Mouse (Mus musculus) regulatory T cell (primary cell): ENCODE measurements at regions not wholly inside any gene's neighbourhood (a gene's known extent, or its start where the extent isn't known, plus 50 kb on each side); places are given as distances from the start of the nearest gene placed in this dataset.

ENCODE experiments used
- in situ Hi-C: fragments of 300-600 bp; cut with MboI, MseI; formaldehyde crosslinking; loops from one replicate; pipeline ENCODE4 v1.15.1; 2025; ENCODE audit warnings: high pct_unique_total_duplicates

GRCm38 (mm10) chr11:105538421-105539210 is 51.2 kb upstream of the Tanc2 start:
- in situ Hi-C loops, result no loop called here

DNA sequence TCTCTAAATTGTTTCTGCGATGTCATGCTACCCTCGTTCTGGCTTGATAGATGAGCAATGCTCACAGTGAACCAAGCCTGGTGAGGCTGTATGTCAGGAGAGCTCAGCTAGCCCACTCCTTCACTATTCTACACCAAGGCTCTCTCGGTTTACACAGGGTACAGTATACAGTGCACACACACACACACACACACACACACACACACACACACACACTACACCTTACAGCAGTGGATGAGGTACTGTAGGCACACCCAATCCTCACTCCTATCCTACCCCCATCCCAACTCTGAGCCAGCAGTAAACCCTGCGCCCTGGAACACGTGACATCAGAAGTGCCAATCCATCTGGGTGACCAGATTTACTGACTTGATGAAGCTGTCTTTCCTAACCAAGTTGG is 57.2 kb upstream of the Tanc2 start:
- in situ Hi-C loops, result no loop called here

DNA sequence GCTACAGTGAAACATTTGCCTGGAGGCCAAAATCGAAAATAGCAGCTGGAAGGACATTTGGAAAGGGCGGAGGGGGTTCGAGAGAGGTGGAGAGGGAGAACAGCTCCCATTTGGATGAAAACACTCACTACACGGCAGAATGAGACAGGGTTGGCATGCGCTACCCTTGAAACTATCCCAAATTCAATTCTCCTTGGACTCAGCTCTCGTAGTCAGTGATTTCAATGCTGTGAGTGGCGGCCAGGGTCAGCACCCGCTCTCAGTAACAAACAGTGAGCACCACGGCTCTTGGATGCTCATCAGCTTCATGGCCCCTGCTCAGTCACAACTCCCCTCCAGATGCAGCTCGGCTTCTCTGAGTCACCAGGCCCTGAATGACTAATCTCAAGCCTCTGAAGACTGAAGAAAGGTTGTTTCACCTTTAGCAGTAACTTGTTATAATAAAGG is 59.1 kb upstream of the Tanc2 start:
- in situ Hi-C loops, result no loop called here

- in situ Hi-C loops, result no loop called here
Observed at GRCm38 (mm10) chr11:105526066-105526465, 63.7 kb upstream of the Tanc2 start.

- in situ Hi-C loops, result no loop called here
Observed at GRCm38 (mm10) chr11:105525608-105526007, 64.2 kb upstream of the Tanc2 start.

DNA sequence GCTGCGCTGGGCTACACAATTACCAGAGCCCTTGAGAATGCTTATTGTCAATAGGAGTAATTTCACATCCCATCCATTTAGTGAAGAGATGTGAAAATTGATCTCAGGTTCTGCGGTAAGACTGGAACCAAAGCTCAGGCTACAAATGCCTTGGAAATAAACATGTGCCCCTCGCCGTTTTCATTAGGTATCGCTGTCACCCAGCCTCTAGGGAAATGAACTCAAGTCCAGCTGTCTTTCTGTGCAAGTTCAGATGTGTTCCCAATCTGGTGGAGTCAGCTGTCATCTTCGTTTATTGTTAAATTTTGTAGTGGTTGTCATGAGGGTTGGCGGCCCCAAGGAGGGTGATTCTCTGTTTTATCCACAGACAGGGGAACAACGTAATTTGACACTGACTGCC is 65.4 kb upstream of the Tanc2 start:
- in situ Hi-C loops, result no loop called here

DNA sequence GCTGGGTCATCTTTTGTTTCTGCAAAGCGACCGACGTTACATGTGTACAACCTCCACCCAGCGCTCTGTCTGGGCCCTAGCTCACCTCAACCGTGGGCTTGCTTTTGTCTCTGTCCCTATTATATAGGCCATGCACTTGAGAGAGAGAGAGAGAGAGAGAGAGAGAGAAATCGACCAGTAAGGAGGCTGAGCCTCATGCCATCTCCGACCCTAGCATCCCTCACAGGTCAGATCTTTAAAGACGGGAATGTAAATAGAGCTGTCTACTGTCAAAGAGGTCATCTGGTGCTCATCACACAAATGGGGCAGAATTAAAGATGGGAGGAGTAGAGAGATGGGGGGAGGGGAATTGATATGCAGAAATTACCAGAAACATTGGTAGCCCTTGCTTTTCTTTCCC is 66.0 kb upstream of the Tanc2 start:
- in situ Hi-C loops, result no loop called here

- in situ Hi-C loops, result no loop called here
Observed at GRCm38 (mm10) chr11:105520398-105520797, 63.9 kb upstream of the March10 start.

DNA sequence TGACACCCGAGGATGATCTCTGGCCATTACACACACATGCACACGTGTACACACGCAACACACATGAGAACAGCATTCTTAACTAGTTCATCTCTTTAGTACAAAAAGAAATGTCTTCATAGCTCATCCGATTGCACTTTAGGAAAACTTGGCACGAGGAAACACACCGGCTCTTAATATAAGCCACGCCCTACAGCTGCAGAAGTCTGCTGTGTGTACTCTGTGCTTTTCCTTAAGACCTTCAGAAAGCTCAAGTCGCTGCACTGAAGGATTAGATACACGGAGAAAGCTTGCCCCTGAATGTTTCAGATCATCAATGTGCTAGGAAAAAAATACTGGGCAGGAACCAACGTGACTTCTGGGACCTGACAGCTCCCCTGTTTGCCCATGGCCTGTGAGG is 56.7 kb upstream of the March10 start:
- in situ Hi-C loops, result loop anchor here (5.0 kb wide), 1 partner anchor 66 kb away; no protein-coding TSS in a partner anchor

DNA sequence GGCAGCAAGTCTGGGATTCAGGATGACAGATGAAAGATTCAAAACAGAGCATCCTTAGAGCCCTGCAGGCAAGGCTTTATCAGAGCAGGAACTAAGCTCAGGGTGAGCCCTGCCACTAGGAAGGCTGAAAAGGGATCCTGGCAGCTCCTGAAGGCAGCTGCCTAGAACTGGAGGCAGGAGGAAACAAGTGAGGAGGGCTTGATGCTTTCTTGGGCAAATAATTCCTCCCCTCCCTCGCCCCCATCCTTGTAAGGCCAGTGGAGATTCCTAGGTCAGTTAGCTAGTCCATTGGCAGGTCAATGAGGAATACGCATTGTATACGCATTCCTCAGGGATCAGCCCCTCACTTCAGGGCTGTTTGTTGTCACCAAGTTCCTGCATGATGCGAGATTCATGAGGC is 54.1 kb upstream of the March10 start:
- in situ Hi-C loops, result loop anchor here (5.0 kb wide), 1 partner anchor 63 kb away; no protein-coding TSS in a partner anchor

GRCm38 (mm10) chr11:105510056-105510455 is 53.5 kb upstream of the March10 start:
- in situ Hi-C loops, result loop anchor here (5.0 kb wide), 1 partner anchor 63 kb away; no protein-coding TSS in a partner anchor

DNA sequence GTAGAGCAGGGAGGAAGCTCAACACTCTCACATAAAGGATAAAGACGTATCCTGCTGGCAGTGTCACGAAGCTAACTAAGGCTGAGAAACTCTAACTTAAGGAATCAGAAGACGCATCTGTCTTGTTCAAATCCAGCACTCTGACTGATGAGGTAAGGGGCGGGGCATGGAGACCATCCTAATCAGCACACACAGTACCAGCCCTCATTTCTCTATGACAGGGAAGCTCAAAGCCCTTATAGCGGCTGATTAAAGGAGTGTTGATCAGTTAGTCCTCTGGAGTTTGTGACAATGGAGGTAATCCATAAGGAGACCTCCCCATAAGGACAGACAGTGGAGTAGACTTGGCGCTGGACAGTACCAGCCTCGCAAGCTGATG is 52.1 kb upstream of the March10 start:
- in situ Hi-C loops, result no loop called here

DNA sequence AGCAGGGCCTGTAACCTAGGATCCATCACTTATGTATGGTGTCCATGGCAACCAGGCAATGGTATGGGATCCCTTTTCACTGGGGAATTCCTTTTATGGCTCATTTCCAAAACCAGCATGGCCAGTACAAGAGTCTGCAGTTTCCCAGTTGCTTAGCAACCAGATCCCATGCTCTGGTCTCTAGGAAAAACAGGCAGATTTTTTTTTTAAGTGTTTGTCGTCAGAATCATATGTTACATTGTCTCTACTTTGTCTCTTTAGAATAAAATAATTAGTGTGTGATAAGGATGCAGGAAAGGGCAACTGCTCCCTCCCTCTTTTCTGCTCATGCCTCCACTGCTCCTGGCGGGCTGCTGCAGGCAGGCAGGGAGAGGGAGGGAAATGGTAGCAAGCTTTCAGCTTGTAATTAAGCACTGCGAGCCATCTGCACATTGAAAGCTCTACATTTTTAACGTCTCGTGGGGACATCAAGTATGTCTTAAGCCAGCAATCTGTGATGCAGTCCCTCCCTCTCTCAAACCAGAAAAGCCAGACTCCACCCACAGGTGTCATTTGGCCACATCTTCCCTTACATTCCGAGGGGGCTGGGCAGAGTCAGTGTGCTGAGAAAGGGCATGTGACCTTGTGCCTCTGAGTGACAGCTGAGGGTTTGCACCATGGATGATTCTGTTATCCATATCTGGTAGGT is 51.6 kb upstream of the March10 start:
- in situ Hi-C loops, result no loop called here

DNA sequence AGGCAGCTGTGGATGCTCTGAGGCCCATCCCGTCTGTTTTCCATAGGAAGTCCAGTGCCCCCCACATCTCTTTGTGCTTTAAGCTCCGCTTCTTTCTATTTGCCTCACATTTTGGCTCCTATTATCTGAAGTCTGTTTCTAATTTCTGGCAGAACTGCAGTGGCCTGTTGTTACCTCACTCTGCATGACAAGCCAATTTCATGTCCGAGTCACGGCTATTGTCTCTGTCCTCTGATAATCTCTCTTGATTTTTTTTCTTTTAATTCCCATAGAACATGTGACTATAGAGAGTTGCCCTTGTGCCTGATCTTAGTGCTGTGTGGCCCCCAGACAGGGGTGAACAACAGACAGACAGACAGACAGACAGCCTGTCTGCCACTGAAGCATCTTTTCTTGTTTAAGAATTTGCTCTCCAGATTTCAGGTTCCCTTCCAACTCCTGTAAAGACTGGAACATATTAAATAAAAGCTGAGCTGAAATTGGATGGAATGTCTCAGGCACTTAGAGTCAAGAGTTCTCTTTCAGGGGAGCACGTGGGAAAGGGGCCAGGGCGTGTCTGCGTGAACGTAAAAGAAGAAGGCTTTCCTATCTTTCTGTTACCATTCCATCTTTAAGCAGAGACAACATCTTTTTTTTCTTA is 50.9 kb upstream of the March10 start:
- in situ Hi-C loops, result no loop called here
